Mouse (Mus musculus) adrenal gland, postnatal 10 days (tissue): ENCODE data around the gene Pde3a. TPM values are rescaled to one million over a fixed set of nuclear protein-coding genes. Genes with fewer than 3 reads are reported as not detected.

Source experiments
- DNase-seq: peaks from one replicate; pipeline ENCODE4 v3.0.0; 2021; ENCODE audit warnings: mixed read lengths
- total RNA-seq, 2 experiments: library from RNA; stranded (reverse); gene quantifications; 2 replicates each; pipeline ENCODE4 v1.2.3; 2021

Pde3a gene
- total RNA-seq, 2 experiments from 2014 or later = 15.7 to 17.8 TPM

DNA sequence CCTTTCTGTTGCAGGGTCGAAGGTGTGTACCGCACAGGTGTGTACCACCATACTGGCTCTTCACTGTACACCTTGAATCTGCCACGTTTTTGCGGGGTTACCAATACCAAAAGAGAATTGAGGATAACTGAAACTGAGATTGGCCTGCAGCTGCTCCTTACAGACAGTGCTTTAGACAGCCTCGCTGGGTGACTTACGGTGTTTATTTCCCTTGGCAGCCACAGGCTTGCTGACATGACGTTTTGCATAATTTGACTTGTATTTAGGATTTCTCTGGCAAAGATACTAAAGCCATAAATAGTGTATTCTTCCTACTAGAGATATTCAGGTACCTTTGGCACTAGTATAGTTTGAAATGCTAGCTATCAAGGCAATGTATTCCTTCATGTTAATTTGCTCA, 155.6 kb downstream of the Pde3a start:
- DNase-seq = no peak

DNA sequence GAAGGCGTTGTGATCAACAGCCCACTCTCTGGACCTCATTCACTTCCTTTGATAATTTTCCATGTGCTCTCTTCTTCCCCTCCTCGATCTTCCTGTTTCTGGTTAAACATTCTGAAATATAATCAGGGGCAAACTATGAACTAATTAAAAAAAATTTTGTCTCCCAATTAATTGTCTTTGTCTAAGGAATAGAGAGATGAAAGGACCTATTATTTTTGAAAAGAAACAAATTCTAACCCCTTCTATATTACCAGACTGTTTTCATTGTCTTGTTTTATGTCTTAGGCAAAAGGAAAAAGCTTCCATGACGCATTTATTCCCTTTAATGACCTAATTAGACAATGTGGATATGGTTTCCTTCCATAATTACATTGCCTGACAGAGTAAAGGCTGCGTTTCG, 156.4 kb downstream of the Pde3a start:
- no peak for DNase-seq

DNA sequence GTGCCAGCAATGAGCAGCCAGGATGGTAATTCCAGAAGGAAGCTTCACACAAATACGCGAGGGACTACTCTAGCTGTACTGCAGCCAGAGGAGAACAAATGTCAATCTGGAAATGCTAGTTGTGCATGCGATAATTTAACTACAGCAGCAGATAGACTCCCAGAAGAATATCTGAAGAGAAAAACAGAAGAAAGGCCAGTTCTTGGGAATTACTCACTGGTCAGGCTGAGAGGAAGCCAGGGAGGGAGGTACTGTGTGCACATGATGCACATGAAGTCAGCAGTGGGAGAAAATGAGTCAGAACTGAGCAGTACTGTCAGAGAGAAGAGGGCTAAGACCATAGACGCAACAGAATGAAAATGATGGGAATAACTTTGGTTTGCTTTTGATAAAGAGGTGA, 159.7 kb downstream of the Pde3a start:
- peak; percentile 6 for DNase-seq

DNA sequence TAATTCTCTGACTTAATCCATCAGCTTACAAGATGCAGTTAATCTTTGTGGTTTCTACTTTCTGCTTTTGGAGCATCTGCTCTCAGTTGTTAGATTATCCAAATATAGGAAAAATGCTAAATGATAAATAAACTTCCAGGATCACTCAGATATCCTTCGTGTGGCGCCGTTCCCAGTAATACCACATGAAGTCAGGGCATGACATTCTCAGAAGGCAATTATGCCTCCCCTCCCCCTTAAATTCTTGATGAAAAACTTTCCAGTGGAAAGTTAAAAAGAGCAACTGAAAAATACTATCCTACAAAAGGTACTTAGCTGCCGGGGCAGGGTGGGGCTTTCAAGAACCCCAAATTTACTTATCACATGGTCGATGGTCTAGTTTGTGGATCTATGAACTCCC, 161.8 kb downstream of the Pde3a start:
- DNase-seq = no peak

DNA sequence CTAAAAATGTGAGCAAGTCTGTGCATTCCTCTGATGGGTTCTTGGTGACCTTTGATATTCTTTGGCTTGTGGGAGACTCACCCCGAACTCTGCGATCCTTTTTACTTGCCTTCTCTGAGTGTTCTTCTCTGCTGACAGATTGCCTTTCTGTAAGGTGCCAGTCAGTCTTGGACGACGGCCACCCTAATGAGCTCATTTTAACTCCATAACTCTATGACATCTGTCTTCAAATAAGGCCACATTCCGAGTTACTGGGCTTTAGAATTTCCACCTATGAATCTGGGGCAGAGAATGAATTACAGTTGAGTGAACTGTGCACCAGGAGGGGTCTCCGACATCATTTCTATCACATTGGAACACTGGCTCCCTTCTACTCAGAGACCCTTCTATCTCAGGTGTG, 176.0 kb downstream of the Pde3a start:
- no peak for DNase-seq

DNA sequence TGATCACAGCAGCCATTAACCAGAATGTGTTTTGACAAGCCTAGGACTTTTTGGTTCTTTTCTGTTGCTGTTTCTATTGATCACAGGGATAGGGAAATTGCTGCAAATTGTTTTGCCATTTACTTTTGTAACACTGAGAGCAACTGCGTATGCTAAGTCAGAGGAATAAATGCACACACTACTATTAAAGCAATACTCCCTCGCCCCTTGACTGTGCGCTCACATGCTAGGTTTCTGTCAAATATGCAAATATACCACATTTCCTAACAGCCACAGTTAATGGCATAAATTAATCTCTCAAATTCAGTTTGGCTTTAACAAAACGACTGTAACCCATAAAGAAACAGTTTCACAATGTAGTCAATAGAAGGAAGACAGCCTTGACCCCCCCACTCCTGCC, 179.5 kb downstream of the Pde3a start:
- no peak for DNase-seq

DNA sequence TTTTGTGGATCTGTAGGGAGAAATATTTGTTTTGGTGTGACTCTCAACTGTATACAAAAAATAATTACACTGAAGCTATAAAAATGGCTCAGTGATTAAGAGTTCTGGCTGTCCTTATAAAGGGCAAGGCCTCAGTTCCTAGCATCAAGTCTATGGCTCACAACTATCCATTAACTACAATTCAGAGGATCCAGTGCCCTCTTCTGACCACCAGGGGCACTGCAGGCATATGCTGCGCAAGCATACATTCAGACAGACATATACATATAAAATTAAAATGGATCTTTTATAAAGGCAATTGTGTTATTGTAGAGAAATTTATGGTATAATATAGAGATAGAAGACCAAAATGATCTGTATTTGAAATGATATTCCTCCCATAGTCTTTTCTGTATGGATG, 181.1 kb downstream of the Pde3a start:
- peak; percentile 11 for DNase-seq

DNA sequence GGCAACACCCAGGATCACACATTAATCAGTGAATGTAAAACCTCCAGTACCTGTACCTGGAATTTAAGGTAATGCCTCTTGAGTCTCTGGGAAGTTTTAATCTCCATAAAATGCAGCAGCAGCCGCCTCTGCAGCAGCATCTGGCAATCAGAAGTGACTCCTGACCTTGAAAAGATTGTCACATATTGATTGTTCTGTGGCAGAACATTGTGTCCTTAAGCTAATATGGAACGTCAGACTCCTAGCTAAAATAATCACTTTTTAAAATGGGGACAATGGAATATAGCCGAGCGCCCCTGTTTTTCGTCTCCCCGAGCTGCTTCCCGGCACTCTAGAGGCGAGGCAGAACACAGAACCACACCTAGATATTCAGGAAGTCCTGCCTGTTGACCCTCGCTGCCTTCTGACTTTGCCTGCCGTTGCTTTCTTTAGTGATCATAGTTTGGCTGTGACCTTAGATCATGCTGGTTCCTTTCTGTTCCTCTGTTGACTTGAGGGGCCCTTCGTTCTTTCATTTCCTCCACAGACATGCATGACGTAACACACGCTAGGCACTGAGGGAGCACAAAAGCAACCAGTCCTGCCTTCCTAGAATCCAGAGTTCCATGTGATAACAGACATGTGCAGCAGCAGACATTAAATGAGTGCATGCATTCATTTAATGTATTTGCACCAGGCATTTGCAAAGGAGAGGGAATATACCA, 183.4 kb downstream of the Pde3a start:
- no peak for DNase-seq

DNA sequence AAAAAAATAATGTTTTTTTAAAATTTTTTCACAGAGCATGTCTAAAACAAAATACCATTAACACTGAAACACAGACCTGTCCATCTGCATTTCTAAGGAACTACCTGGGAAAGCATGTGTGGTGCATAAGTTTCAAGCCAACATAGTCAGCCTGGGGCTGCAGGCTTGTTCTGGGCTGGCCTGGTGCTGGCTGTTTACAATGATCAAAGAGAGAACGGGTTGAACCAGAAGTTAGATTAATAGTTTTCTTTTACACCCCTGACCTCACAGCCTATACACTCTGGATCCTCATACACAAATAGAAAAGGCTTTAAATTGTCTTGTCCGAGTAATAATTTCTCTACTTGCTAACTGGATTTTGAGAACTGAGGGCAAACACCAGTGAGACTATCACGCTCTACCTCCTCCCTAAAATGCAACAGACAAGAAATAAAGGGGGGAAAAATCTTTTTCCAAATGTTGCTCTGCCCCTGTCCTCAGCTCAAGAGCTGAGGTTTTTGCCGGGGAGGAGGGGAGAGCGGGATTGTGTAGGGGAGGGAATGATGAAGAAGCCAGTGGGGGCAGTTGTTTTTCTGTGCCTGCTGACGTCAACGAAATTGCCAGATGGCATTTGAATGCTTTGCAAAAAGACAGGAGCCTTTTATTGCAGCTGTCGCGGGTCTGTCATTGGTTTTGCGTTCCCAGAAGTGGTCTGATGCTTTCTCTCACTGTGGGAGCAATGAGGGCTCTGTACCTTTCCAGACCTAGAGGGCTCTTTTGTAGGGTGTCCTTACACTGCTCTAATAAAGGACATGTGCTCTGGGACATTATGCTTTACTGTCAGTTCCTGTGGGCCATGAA, 185.1 kb downstream of the Pde3a start:
- DNase-seq = peak; percentile 26

DNA sequence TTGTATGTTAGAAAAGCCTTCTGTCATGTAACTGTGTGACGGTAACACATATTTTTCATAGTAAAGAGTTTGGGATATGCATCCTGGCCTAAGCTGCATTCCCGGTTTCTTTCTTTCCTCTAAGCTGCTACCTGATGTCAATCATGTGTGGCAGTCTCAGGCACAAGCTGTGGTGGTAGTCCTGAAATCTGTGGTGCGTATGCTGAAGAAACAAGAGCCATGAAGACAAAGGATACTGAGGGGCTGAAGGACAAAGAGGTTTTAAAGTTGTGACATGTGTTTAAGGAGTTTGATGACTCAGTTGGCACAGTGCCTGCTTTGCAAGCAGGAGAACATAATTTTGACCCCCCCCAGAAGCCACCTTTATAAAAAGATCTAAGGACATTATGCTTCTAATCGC, 186.1 kb downstream of the Pde3a start:
- DNase-seq = no peak

DNA sequence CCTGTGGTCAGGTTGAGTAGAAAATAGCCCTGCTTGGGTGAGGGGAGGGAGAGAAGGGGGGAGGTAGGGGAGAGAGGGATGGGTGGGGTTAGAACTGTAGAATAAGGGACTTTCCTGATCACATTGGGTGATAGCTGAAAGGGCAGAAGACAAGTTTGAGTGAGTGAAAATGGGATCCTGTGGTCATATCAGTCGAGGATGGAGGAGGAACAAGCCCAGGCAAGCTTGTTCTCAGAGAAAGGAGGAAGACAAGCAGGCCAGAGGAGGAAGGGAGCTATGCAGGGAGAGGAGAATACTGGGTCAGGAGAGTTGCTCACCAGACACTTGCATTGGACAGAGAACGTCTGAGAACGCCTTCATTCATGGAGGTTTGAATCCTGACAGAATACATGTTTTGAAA, 190.9 kb downstream of the Pde3a start:
- DNase-seq = no peak

DNA sequence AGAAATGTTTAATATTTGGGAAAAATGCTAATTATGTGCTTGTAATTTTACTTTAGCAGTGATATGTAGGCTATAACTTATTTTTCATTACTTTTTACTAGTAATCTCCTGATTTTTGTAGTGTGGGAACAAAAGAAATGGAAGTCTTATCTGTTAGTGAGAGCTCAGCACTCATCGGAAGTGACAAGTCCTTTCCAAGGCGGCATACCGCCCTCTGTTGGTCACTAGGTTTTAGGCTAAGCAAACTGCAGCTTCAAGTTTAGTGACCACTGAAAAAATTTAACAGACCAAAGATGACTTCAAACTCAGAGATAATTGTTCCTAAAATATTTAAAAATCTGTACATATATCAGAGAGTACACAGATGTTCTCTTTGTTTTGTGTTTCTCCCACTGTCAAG, 198.5 kb downstream of the Pde3a start:
- peak; percentile 75 for DNase-seq

DNA sequence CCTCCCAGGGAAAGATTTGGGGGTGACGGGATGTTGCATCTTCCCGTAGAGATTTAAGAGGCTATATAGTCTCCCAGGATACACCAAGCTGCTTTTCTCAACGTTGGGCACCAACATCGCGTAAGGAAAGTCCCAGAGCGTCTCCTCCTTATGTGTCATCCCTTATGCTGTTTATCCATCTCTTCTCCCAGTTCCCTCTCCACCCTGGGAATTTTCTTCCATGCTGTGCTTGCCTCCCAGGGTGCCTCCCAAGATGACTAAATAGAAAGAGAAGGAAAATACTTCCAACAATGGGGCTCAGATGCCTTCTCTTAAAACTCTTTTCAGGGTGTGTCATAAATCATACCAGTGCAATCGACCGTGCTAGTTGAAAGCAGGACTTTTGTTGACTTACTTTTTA, 199.8 kb downstream of the Pde3a start:
- DNase-seq = no peak

DNA sequence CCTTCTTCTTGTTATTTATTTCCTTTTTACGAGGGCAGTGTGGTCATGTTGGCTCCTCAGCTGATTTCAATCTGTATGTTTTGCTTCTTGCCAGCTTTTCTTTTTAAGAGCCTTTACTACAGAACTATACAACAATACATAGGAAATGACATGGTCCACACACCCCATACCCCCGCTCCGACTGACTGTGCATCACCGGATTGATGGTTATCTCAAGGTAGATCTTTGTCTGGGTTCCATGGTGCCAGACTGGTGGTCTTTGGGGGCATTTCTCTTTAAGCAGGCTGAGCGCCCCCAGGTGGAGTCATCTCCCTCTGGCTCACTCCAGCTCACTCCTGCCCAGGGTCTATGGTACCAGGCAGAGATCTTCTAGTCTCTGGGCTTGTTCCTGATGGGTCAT, 206.3 kb downstream of the Pde3a start:
- no peak for DNase-seq

DNA sequence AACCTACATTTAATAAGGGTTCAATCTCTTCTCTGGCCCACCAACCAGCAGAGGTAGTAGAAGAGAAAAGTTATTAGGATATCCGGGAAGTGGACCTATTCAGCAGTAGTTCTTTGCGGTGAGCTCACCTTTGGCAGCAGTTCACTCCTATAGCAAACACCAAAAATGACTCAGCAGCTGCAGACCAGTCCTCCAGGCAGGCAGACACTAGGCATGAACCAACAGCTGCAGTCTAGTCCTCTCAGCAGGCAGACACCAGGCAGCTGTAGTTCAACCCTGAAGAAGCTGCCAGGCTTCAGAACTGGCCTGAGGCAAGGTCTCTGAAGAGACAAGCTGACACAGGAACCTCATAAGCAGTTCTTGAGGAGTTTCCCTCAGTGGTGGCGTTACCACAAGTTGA, 207.5 kb downstream of the Pde3a start:
- DNase-seq = no peak

DNA sequence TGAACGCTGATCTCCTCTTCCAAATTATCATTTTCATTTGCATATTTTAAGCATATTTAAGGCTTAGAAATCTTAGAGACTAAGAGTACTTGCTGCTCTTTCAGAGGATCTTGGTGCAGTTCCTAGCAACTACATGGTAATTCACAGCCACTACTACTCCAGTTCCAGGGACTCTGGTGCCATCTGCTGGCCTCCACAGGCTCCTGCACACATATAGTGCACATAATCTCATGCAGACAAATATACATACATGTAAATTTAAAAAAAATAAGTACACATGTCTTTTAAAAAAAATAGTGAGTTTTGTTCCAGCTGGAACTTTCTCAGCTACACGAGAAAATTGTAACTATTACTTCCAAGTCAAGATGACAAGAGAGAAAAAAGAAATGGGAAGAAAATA, 221.2 kb downstream of the Pde3a start:
- DNase-seq = no peak

DNA sequence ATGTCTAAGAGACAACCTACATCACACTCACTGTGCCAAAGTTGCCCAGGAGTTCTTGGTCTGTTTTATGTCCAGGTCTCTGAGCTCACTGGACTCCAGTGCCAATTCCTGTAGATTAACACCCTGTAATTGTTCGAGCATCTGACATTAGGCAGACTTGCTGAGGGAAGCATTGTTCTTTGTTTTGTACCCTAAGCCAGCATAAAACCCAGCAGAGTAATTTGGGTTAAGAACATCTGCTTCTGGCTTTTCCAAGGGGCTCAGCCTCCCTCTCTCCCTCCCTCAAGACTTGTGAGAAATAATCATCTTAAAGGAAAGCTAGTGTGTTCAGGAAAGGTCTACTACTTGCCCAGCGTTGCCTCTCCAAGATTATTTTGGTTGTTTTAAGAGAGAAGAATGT, 225.2 kb downstream of the Pde3a start:
- no peak for DNase-seq

DNA sequence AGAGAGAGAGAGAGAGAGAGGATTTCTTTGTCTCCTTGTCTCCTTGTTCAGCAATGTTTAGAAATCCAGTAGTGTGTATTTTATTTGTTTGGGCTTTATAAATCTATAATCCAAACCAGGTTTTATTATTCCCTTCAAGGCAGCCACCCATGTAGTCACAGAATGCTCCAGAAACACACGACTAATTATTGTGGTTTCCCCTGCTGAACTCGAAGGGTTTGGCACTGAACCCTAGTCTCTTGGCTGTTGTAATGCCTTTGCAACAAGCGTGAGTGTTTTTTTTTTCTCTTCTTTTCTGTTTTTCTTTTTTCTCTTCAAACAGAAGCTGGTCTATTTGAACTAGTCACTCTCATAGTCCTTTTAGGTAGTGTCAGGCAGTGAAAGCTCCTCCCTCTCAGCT, 225.6 kb downstream of the Pde3a start:
- no peak for DNase-seq

DNA sequence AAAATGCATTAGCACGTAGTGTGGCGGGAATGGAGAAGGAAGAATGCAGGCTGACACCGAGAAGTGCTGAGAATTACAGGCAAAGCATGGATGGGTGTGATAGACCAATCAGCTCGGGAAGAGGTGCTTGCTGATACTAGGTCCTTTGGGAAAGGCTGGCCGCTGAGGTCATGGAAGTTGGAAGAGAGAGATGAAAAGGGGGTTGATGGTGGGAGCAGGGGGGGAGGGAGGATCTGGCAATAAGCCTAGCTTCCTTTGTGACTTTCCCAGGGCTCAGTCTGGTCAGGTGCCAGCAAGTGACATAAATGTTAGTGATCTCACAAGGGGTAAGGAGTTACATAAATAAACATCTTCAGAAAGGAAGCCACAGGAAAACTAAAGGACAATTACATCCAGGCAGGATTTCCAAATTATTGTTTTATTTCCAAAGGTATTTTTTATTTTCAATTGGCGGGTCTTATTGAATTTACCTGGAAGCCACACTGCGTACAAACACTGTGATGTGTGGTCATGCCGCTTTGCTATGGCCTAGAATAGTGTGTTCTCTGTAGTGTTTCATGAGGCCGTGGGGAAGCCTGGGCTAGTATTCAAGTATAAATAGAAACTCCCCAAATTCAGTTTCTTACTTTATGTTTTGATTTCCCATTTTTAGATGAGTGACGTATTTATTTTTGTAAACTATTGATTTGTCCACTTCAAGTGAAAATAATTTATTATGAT, 236.4 kb downstream of the Pde3a start:
- DNase-seq = peak; percentile 10

DNA sequence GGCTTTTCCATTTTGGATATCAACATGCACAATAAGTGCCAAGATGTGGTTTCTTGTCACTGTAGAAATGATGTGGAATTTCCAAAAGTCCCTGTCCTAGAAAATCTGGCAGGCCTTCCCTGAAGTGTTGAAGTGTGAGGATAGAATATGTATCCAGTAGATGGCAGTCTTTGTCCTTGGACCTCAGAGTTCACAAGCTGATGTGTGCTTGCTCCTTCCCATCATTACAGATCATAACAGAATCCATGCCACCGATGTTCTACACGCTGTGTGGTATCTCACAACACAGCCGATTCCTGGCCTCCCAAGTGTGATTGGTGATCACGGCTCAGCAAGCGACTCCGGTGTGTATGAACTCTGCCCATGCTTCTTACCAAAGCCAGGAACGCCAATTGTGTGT, 238.2 kb downstream of the Pde3a start:
- DNase-seq = peak; percentile 5

DNA sequence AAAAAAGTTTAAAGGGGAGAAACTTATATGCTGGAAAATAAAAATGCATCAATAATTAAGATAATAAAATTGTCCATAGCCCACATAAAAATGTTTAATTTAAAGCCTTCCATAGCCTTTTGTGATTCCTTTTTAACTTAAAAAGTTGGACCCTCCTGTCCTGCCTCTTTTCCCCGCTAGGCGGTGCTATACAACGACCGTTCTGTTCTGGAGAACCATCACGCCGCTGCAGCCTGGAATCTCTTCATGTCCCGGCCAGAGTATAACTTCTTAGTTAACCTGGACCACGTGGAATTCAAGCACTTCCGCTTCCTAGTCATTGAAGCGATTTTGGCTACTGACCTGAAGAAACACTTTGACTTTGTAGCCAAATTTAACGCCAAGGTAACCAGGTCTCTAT, 239.6 kb downstream of the Pde3a start:
- DNase-seq = peak; percentile 76

DNA sequence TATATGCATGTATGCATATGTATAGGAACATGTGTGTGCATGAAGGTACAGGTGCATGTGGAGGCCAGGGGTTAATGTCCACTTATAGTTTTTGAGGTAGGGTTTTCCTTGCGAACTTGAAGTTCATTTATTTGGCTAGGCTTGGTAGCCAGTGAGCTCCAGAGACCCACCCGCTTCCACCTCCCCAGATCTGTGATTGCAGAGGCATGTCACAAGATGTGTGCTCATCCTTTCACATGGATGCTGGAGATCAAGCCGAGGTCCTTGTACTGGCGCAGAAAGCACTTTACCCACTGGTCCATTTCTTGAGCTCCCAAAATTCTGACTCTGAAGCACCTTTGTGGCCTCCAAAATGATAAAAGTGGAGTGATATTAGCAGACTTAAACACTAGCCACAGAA, 245.8 kb downstream of the Pde3a start:
- no peak for DNase-seq
